Mouse (Mus musculus): ENCODE measurements around the gene Fgfr2. TPM values are rescaled to one million over a fixed set of nuclear protein-coding genes. Genes with fewer than 3 reads are reported as not detected.

Fgfr2 gene
- polyA plus RNA-seq, 1 experiment = 1.7 TPM

DNA sequence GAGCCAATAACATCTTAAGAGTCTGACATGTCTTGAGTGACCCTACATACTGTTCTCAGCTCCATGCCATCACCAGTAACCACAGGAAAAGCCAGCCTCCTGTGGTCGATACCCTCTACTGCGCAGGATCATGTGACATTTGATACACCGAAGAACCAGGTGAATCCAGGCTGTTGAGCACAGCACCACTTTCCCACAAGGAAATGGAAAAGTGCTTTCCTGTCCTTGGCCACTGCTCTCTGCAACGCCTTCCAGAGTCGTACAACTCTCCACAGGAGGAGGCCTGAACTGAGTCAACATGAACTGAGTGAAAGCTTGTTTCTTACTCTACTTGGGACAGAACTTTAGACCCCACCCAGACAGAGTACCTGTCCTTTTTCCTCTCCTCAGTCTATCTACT is 321.6 kb downstream of the Fgfr2 start:
- Histone ChIP-seq H3K79me3 (ENCODE audit: low read depth) (no peaks in the 10 kb centered on the region), H3K79me2 (ENCODE audit: control insufficient read depth, insufficient read depth) (no peaks in the 10 kb centered on the region), H3ac (ENCODE audit: control insufficient read depth, insufficient read length, low read depth) (no peak overlapping the region), H3K36me3 (ENCODE audit: control insufficient read depth, insufficient read depth) (no peaks in the 10 kb centered on the region), H3K4me3 (ENCODE audit: insufficient read depth, poor library complexity, severe bottlenecking) (no peak overlapping the region), H3K27me3 (ENCODE audit: control insufficient read depth, insufficient read depth, insufficient read length) (no peaks in the 10 kb centered on the region)
- TF ChIP-seq MAX (IDR thresholded peaks at IDR 0.05) (no peak), CEBPB (IDR thresholded peaks at IDR 0.05; ENCODE audit: low read depth) (no peak), MYOD1 (IDR thresholded peaks at IDR 0.05; ENCODE audit: control insufficient read depth, insufficient read length, low read depth) (no peak), CTCF (IDR thresholded peaks at IDR 0.05; ENCODE audit: control insufficient read depth, insufficient read depth, insufficient read length) (no peak)

DNA sequence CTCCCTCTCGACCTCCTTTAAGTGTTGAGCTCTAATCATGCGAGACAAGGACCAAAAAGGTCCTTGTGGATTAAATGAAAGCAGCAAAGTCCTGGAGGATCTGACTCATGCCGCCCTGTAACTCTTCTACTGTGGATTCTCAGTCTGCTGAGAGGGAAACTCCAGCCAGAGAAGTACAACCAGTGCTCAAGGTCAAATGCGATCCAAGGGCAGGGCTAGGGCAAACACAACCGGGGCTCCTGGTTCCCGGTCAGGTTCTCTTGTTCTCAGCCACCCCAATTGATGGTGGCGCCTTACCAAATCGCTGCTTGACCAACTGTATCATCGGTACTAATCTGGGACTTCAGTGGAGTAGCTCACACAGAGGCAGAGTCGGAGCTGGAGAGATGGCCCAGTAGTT is 322.3 kb downstream of the Fgfr2 start:
- H3K79me3 ChIP-seq (ENCODE audit: low read depth) = no peaks in the 10 kb centered on the region
- H3K36me3 ChIP-seq (ENCODE audit: control insufficient read depth, insufficient read depth) = no peaks in the 10 kb centered on the region
- no peak for TF ChIP-seq MAX (IDR thresholded peaks at IDR 0.05)
- no peak for TF ChIP-seq USF1 (IDR thresholded peaks at IDR 0.05; ENCODE audit: low read depth)
- no peak for TF ChIP-seq MYOD1 (IDR thresholded peaks at IDR 0.05; ENCODE audit: control insufficient read depth, insufficient read length, low read depth)
- TF ChIP-seq CTCF (IDR thresholded peaks at IDR 0.05; ENCODE audit: control insufficient read depth, insufficient read depth, insufficient read length) = no peak
- TF ChIP-seq MYOG (IDR thresholded peaks at IDR 0.05; ENCODE audit: control insufficient read depth, extremely low read depth, insufficient read length) = no peak
- TF ChIP-seq FOSL1 (IDR thresholded peaks at IDR 0.05; ENCODE audit: insufficient read depth, low read length, poor library complexity, severe bottlenecking) = no peak
- TF ChIP-seq CEBPB (IDR thresholded peaks at IDR 0.05; ENCODE audit: low read depth) = no peak
- H3ac ChIP-seq (ENCODE audit: control insufficient read depth, insufficient read length, low read depth) = no peak overlapping the region
- H3K4me3 ChIP-seq (ENCODE audit: insufficient read depth, poor library complexity, severe bottlenecking) = no peak overlapping the region
- H3K79me2 ChIP-seq (ENCODE audit: control insufficient read depth, insufficient read depth) = no peaks in the 10 kb centered on the region
- no peaks in the 10 kb centered on the region for H3K27me3 ChIP-seq (ENCODE audit: control insufficient read depth, insufficient read depth, insufficient read length)

- H3ac ChIP-seq (ENCODE audit: control insufficient read depth, insufficient read length, low read depth) = no peak overlapping the region
- H3K27me3 ChIP-seq (ENCODE audit: control insufficient read depth, insufficient read depth, insufficient read length) = no peaks in the 10 kb centered on the region
- no peaks in the 10 kb centered on the region for H3K36me3 ChIP-seq (ENCODE audit: control insufficient read depth, insufficient read depth)
- TF ChIP-seq FOSL1 (IDR thresholded peaks at IDR 0.05; ENCODE audit: insufficient read depth, low read length, poor library complexity, severe bottlenecking) = no peak
- TF ChIP-seq MYOG (IDR thresholded peaks at IDR 0.05; ENCODE audit: control insufficient read depth, extremely low read depth, insufficient read length) = no peak
- TF ChIP-seq USF1 (IDR thresholded peaks at IDR 0.05; ENCODE audit: low read depth) = no peak
- TF ChIP-seq CEBPB (IDR thresholded peaks at IDR 0.05; ENCODE audit: low read depth) = no peak
- TF ChIP-seq MYOD1 (IDR thresholded peaks at IDR 0.05; ENCODE audit: control insufficient read depth, insufficient read length, low read depth) = no peak
- no peak for TF ChIP-seq CTCF (IDR thresholded peaks at IDR 0.05; ENCODE audit: control insufficient read depth, insufficient read depth, insufficient read length)
- no peak for TF ChIP-seq MAX (IDR thresholded peaks at IDR 0.05)
- H3K79me3 ChIP-seq (ENCODE audit: low read depth) = no peaks in the 10 kb centered on the region
- H3K4me3 ChIP-seq (ENCODE audit: insufficient read depth, poor library complexity, severe bottlenecking) = no peak overlapping the region
- H3K79me2 ChIP-seq (ENCODE audit: control insufficient read depth, insufficient read depth) = no peaks in the 10 kb centered on the region
These were observed 323.8 kb downstream of the Fgfr2 start for GRCm38 (mm10) chr7:132799119-132800016.

DNA sequence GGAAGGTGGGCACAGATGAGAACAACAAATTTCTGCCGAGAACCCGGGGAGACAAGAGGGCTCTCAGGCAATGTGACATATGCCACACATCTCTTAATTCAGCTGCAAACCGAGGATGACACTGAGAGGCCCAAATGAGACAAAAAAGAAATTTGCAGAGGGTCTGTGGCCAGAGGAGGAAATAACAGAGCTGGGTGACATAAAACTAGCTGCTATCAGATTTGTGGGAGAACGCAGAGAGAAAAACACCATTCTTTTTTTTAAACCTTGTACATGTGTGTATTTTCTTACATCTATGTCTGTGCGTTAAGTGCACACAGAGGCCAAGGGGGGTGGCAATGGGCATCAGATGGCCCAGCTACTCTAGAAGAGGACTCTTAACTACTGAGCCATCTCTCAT is 328.0 kb downstream of the Fgfr2 start:
- no peak overlapping the region for H3K4me3 ChIP-seq (ENCODE audit: insufficient read depth, poor library complexity, severe bottlenecking)
- no peaks in the 10 kb centered on the region for H3K79me2 ChIP-seq (ENCODE audit: control insufficient read depth, insufficient read depth)
- H3K36me3 ChIP-seq (ENCODE audit: control insufficient read depth, insufficient read depth) = no peaks in the 10 kb centered on the region
- H3ac ChIP-seq (ENCODE audit: control insufficient read depth, insufficient read length, low read depth) = no peak overlapping the region
- H3K79me3 ChIP-seq (ENCODE audit: low read depth) = no peaks in the 10 kb centered on the region
- TF ChIP-seq USF1 (IDR thresholded peaks at IDR 0.05; ENCODE audit: low read depth) (no peak), CTCF (IDR thresholded peaks at IDR 0.05; ENCODE audit: control insufficient read depth, insufficient read depth, insufficient read length) (no peak), MYOD1 (IDR thresholded peaks at IDR 0.05; ENCODE audit: control insufficient read depth, insufficient read length, low read depth) (no peak), FOSL1 (IDR thresholded peaks at IDR 0.05; ENCODE audit: insufficient read depth, low read length, poor library complexity, severe bottlenecking) (no peak), CEBPB (IDR thresholded peaks at IDR 0.05; ENCODE audit: low read depth) (no peak), MYOG (IDR thresholded peaks at IDR 0.05; ENCODE audit: control insufficient read depth, extremely low read depth, insufficient read length) (no peak), MAX (IDR thresholded peaks at IDR 0.05) (no peak)
- H3K27me3 ChIP-seq (ENCODE audit: control insufficient read depth, insufficient read depth, insufficient read length) = no peaks in the 10 kb centered on the region

- H3K4me3 ChIP-seq (ENCODE audit: insufficient read depth, poor library complexity, severe bottlenecking) = no peak overlapping the region
- H3K36me3 ChIP-seq (ENCODE audit: control insufficient read depth, insufficient read depth) = no peaks in the 10 kb centered on the region
- TF ChIP-seq MYOD1 (IDR thresholded peaks at IDR 0.05; ENCODE audit: control insufficient read depth, insufficient read length, low read depth) (no peak), MAX (IDR thresholded peaks at IDR 0.05) (no peak), CTCF (IDR thresholded peaks at IDR 0.05; ENCODE audit: control insufficient read depth, insufficient read depth, insufficient read length) (no peak), USF1 (IDR thresholded peaks at IDR 0.05; ENCODE audit: low read depth) (no peak), CEBPB (IDR thresholded peaks at IDR 0.05; ENCODE audit: low read depth) (no peak), FOSL1 (IDR thresholded peaks at IDR 0.05; ENCODE audit: insufficient read depth, low read length, poor library complexity, severe bottlenecking) (no peak), MYOG (IDR thresholded peaks at IDR 0.05; ENCODE audit: control insufficient read depth, extremely low read depth, insufficient read length) (no peak)
- H3K79me3 ChIP-seq (ENCODE audit: low read depth) = no peaks in the 10 kb centered on the region
- H3K79me2 ChIP-seq (ENCODE audit: control insufficient read depth, insufficient read depth) = no peaks in the 10 kb centered on the region
- no peaks in the 10 kb centered on the region for H3K27me3 ChIP-seq (ENCODE audit: control insufficient read depth, insufficient read depth, insufficient read length)
- no peak overlapping the region for H3ac ChIP-seq (ENCODE audit: control insufficient read depth, insufficient read length, low read depth)
These were observed 329.7 kb downstream of the Fgfr2 start for GRCm38 (mm10) chr7:132793467-132793866.
